Mouse (Mus musculus): ENCODE results near the gene Zfp467. TPM values are rescaled to one million over a fixed set of nuclear protein-coding genes. Genes with fewer than 3 reads are reported as not detected.

Gene Zfp467
- polyA plus RNA-seq, 1 experiment from 2014 or later = 30.2 TPM

DNA sequence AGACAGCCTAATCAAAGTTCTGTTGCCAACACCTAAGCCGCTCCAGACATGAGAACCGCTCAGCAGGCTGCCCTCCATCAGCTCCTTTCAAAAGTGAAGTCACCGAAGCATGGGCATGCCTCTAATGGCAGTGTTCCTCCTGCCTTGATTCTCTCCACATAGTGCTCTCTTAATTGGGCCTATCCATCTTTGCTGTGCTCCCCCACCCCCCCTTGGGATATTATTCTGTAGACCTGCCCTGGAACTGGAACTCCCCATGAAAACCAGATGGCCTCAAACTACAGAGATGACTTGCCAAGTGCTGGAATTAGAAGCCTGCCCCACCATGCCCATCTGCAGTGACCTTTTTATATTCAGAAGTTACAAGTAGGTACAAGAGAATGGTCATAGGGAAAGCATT lies 22.3 kb downstream of the Zfp467 start:
- H3K36me3 ChIP-seq = peaks cover 6% of the 10 kb centered on the region; the same call in 1 of the 2 replicates
- no peak overlapping the region for H3K9ac ChIP-seq
- WGBS = 77% methylated on average over 3 of the region's 3 CpGs
- peaks cover 11% of the 10 kb centered on the region for H3K4me1 ChIP-seq
- H3K27me3 ChIP-seq = no peaks in the 10 kb centered on the region
- no peak overlapping the region for H3K4me3 ChIP-seq
- no peak overlapping the region for H3K4me2 ChIP-seq
- no peak overlapping the region for H3K27ac ChIP-seq
- H3K9me3 ChIP-seq = no peaks in the 10 kb centered on the region
- ATAC-seq (ENCODE audit: insufficient number of reproducible peaks, insufficient read depth, low FRiP score, low TSS enrichment, low read depth) = no peak

DNA sequence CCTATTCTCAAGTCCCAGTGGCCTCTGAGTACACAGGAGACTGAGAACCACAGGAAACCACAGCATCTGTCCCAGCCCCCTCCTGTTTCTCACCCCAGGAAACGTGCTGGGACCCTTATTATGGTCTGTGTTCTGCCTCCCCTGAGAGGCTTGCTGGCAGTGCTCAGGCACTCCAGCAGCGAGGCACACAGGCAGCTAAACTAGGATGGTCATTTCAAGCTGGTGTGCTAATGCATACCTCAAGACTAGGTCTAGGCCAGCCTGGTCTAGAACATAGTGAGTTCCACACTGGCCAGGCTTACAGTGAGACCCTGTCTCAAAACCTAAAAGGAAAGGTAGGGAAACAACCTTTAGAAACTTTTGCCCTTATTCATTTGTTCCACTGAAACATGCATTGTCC lies 25.0 kb downstream of the Zfp467 start:
- H3K9me3 ChIP-seq = no peaks in the 10 kb centered on the region
- no peaks in the 10 kb centered on the region for H3K27me3 ChIP-seq
- 10% methylated on average over 2 of the region's 2 CpGs for WGBS
- no peak for ATAC-seq (ENCODE audit: insufficient number of reproducible peaks, insufficient read depth, low FRiP score, low TSS enrichment, low read depth)
- no peak overlapping the region for H3K4me2 ChIP-seq
- H3K36me3 ChIP-seq = peaks cover 32% of the 10 kb centered on the region
- H3K4me1 ChIP-seq = peaks cover 11% of the 10 kb centered on the region
- no peak overlapping the region for H3K9ac ChIP-seq
- H3K27ac ChIP-seq = no peak overlapping the region
- no peak overlapping the region for H3K4me3 ChIP-seq

DNA sequence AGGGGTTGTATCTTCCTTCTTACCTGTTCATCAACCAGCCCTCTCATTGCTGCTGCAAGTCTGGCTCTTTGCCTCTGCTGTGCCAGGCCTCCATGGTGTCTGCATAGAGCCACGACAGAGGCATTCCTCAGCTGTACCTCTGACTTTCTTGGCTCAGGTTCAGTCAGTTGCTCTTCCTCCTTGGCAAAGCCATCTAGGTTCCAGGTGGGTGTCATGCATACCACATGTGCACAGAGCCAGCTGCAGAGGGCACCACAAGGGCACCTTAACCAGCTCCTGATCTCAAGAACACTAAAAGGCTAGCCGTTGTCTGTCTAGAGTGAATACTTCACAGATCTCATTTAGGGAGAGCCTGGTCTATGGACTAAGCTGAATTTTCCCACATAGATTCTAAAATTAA lies 29.1 kb downstream of the Zfp467 start:
- WGBS = 78% methylated on average over 2 of the region's 2 CpGs
- H3K9ac ChIP-seq = no peak overlapping the region
- H3K4me1 ChIP-seq = peaks cover 4% of the 10 kb centered on the region; the same call in 1 of the 2 replicates

DNA sequence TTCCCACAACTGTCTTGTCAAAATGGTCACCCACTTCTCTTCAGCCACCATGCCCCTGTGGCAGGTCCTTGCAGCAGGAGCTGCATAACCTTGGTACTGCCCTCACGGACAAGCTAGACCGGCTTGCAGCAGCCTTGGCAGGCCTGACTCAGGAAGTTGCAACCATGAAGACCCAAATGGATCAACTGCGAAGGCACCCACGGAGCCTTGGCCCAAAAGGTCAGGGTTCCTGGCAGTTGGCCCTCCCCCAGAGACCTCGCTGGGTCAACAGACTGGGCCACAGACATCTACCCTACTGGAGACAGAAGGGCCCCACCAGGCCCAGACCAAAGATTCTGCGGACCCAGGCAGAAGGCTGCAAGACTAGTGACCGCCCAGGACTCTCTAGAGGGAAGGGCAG lies 30.0 kb downstream of the Zfp467 start:
- no peak overlapping the region for H3K9ac ChIP-seq
- no peak overlapping the region for H3K4me2 ChIP-seq
- peaks cover 82% of the 10 kb centered on the region for H3K36me3 ChIP-seq
- no peaks in the 10 kb centered on the region for H3K9me3 ChIP-seq
- ATAC-seq (ENCODE audit: insufficient number of reproducible peaks, insufficient read depth, low FRiP score, low TSS enrichment, low read depth) = no peak
- no peak overlapping the region for H3K27ac ChIP-seq
- H3K4me3 ChIP-seq = no peak overlapping the region
- 93% methylated on average over 7 of the region's 7 CpGs for WGBS
- no peaks in the 10 kb centered on the region for H3K27me3 ChIP-seq
- H3K4me1 ChIP-seq = peaks cover 3% of the 10 kb centered on the region; the same call in 1 of the 2 replicates

More for the DNA sequence above, 29.1 kb downstream of the Zfp467 start:
- no peak overlapping the region for H3K27ac ChIP-seq
- ATAC-seq (ENCODE audit: insufficient number of reproducible peaks, insufficient read depth, low FRiP score, low TSS enrichment, low read depth) = no peak
- H3K36me3 ChIP-seq = peaks cover 74% of the 10 kb centered on the region
- H3K4me3 ChIP-seq = no peak overlapping the region
- no peak overlapping the region for H3K4me2 ChIP-seq
- no peaks in the 10 kb centered on the region for H3K27me3 ChIP-seq
- no peaks in the 10 kb centered on the region for H3K9me3 ChIP-seq

DNA sequence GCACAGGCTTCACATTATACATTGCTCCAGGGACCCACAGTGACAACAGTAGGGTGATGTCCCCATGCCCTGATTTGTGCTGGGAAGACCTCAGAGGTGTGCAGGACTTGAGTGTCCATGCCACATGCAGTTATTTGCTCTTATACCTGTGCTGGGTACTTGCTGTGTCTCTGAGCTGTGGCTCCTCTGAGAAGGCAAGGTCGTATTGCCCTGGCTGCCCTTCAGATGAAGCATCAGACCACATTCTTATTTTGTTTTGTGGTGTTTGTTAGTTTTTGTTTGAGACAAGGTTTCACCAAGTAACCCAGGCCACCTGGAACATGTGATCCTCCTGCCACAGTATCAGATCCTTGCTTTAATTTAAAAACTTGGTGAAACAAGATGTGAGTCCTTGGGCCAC lies 30.7 kb downstream of the Zfp467 start:
- no peak overlapping the region for H3K4me2 ChIP-seq
- no peak overlapping the region for H3K9ac ChIP-seq
- H3K27me3 ChIP-seq = no peaks in the 10 kb centered on the region
- no peak overlapping the region for H3K27ac ChIP-seq
- 87% methylated on average over 1 of the region's 1 CpGs for WGBS
- peaks cover 90% of the 10 kb centered on the region for H3K36me3 ChIP-seq
- no peaks in the 10 kb centered on the region for H3K9me3 ChIP-seq
- no peak for ATAC-seq (ENCODE audit: insufficient number of reproducible peaks, insufficient read depth, low FRiP score, low TSS enrichment, low read depth)
- H3K4me3 ChIP-seq = no peak overlapping the region
- H3K4me1 ChIP-seq = no peaks in the 10 kb centered on the region

DNA sequence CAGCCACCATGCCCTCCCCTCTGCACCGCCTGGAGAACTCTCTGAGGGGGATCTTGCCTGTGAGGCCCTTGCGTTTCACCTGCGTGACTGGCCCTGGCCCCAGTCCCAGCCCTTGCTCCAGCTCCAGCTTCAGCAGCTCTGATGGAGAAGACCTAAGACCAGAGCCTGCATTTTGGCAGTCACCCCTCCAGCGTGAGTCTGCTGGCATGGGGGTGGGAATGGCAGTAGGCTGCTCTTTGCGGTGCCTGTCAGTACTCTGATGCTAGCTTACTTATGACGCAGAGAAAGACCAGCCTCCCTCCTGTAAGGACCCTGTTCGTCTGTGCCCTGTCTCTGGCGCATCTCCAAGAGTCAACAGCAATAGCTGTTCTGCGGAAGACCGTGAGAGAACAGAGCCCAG lies 32.5 kb downstream of the Zfp467 start:
- H3K9me3 ChIP-seq = no peaks in the 10 kb centered on the region
- WGBS = 87% methylated on average over 10 of the region's 10 CpGs
- no peak overlapping the region for H3K4me2 ChIP-seq
- H3K9ac ChIP-seq = no peak overlapping the region
- no peak overlapping the region for H3K27ac ChIP-seq
- H3K4me3 ChIP-seq = no peak overlapping the region
- peaks cover 100% of the 10 kb centered on the region for H3K36me3 ChIP-seq
- H3K4me1 ChIP-seq = no peaks in the 10 kb centered on the region
- no peak for ATAC-seq (ENCODE audit: insufficient number of reproducible peaks, insufficient read depth, low FRiP score, low TSS enrichment, low read depth)
- no peaks in the 10 kb centered on the region for H3K27me3 ChIP-seq

DNA sequence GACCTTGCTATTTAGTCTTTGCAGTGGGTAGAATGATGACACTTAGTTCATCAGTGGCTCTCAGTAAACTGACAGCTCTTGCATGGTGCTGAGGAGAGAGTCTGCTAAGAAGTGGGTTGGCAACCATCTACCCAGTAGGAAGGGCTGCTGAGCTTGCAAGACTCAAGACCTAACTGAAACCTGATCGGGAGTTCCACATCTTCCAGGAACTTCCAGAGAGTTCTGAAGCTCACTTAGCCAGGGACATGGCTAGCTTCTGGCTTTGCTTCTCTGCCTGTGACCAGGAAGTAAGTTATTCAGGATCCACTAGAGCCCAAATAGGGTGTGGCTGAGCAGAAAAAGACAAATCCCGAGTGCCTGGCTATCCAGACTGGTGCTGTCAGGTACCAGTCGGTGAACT lies 33.0 kb downstream of the Zfp467 start:
- no peak overlapping the region for H3K4me2 ChIP-seq
- no peak overlapping the region for H3K9ac ChIP-seq
- H3K27me3 ChIP-seq = no peaks in the 10 kb centered on the region
- H3K4me1 ChIP-seq = no peaks in the 10 kb centered on the region
- H3K4me3 ChIP-seq = no peak overlapping the region
- WGBS = 88% methylated on average over 3 of the region's 3 CpGs
- H3K36me3 ChIP-seq = peaks cover 100% of the 10 kb centered on the region
- H3K27ac ChIP-seq = no peak overlapping the region
- no peak for ATAC-seq (ENCODE audit: insufficient number of reproducible peaks, insufficient read depth, low FRiP score, low TSS enrichment, low read depth)
- H3K9me3 ChIP-seq = no peaks in the 10 kb centered on the region

DNA sequence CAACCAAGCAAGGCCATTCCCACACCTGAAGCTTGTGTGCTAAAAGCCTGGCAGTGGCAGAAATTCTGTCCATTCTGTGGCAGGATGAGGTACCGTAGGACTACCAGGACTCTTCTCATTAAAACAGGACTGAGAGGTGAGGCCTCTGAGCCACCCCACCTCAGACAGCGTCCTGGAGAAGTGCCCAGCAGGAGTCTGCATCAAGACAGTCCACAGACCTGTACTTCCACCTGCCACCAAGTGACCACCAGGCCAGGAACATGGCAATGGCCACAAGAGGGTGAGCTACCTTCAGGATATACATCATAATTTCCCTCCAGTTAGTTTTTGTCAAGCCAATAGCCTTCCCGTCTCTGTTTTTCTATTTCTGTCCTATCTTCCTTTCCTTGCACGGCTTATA lies 33.5 kb downstream of the Zfp467 start:
- H3K4me3 ChIP-seq = no peak overlapping the region
- no peaks in the 10 kb centered on the region for H3K27me3 ChIP-seq
- H3K4me2 ChIP-seq = no peak overlapping the region
- H3K36me3 ChIP-seq = peaks cover 100% of the 10 kb centered on the region
- no peak for ATAC-seq (ENCODE audit: insufficient number of reproducible peaks, insufficient read depth, low FRiP score, low TSS enrichment, low read depth)
- no peaks in the 10 kb centered on the region for H3K4me1 ChIP-seq
- 87% methylated on average over 4 of the region's 4 CpGs for WGBS
- no peak overlapping the region for H3K27ac ChIP-seq
- no peaks in the 10 kb centered on the region for H3K9me3 ChIP-seq
- no peak overlapping the region for H3K9ac ChIP-seq

DNA sequence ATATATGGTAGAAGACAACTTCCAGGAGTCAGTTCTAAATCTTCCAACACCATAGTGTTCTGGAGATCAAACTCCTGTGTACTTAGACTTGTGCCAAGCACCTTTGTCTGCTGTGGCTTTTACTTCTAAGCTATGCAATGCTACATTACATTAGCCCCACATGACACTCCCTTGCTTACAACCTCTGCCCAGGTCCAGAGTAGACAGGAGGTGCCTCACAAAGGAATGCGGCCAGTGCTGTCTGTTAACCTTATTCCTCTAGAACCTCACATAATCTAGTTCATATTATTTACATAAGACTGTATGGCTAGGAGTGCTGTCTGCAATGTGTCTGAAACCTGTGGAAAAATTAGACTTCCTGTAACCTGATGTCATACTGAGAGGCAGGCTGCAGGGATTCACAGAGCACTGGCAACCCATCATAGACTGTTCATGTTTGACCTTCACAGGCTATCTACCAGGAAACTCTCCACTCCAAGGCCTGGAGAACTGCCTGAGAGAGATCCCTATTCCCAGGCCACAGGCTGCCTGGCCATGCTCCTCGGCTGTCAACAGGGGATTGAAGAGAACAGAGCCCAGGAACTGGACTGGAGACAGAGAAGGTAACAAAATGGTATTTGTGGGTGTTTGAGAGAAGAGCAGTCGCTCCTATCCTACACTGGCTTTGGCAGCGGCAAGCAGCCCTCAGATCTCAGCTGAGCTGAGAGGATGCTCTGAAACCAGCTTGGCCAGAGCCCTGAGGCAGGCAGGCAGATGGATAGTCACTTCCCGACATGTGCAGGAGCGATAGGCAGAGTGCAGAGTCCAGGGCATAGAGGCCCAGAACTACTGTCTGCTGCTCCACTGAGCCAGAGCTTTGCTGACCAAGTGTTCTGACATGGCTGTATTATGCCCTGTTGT lies 34.2 kb downstream of the Zfp467 start:
- Histone ChIP-seq H3K36me3 (peaks cover 100% of the 10 kb centered on the region), H3K27ac (no peak overlapping the region), H3K4me3 (no peak overlapping the region), H3K9me3 (no peaks in the 10 kb centered on the region), H3K9ac (no peak overlapping the region), H3K27me3 (no peaks in the 10 kb centered on the region), H3K4me1 (no peaks in the 10 kb centered on the region), H3K4me2 (no peak overlapping the region)
- no peak for ATAC-seq (ENCODE audit: insufficient number of reproducible peaks, insufficient read depth, low FRiP score, low TSS enrichment, low read depth)
- WGBS = 93% methylated on average over 6 of the region's 6 CpGs

DNA sequence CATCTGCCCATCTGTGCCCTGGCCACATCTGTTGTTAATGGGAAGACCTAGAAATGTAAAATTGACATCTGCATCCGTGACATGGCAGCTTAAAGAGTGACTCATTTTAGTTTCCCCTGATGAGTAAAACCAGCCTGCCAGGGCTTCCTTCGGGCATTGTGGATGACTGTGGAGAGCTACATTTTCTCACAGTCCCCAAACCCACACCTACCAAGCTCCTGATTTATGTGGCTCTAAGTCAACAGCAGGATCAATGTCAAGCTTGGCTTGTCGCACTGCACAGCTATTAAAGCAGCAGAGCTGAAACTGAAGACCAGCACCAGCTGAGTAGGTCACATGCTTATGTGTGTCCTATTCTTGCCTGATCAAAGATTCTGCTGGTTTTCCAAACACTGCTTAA lies 35.1 kb downstream of the Zfp467 start:
- H3K9ac ChIP-seq = no peak overlapping the region
- 63% methylated on average over 3 of the region's 3 CpGs for WGBS
- H3K4me3 ChIP-seq = no peak overlapping the region
- no peaks in the 10 kb centered on the region for H3K4me1 ChIP-seq
- H3K27ac ChIP-seq = no peak overlapping the region; the same call in 1 of the 2 replicates
- no peaks in the 10 kb centered on the region for H3K27me3 ChIP-seq
- ATAC-seq (ENCODE audit: insufficient number of reproducible peaks, insufficient read depth, low FRiP score, low TSS enrichment, low read depth) = no peak
- H3K4me2 ChIP-seq = no peak overlapping the region
- H3K9me3 ChIP-seq = no peaks in the 10 kb centered on the region
- H3K36me3 ChIP-seq = peaks cover 98% of the 10 kb centered on the region

DNA sequence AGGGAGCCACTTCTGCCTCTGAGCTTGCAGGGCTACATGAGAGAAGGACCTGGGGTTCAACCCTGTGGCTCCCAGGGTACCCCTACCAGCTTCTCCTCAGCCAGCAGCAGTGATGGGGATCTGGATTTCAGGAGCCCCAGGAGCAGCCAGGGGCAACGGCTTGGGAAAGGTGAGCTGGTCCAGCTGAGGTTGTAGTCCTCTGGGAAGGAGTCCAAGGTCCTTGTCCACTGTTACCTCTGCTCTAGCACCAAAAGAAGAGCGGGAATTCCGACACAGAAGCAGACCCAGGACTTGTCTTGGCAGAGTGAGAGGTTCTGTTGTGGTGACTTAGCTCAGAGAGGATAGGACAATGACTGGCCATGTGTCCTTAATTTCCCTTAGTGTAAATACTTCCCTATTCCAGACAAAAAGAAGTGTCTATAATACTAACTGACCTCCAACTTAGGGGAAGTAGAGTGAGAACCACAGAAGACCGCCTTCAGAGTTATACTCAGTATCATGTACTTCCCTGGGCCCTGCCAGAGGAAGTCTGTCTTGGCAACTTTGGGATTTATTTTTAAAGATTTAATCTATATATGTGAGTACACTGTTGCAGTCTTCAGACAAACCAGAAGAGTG lies 35.8 kb downstream of the Zfp467 start:
- WGBS = 92% methylated on average over 4 of the region's 4 CpGs
- no peaks in the 10 kb centered on the region for H3K4me1 ChIP-seq
- H3K36me3 ChIP-seq = peaks cover 98% of the 10 kb centered on the region
- H3K4me3 ChIP-seq = no peak overlapping the region
- no peaks in the 10 kb centered on the region for H3K27me3 ChIP-seq
- H3K9ac ChIP-seq = no peak overlapping the region
- ATAC-seq (ENCODE audit: insufficient number of reproducible peaks, insufficient read depth, low FRiP score, low TSS enrichment, low read depth) = no peak
- H3K9me3 ChIP-seq = no peaks in the 10 kb centered on the region
- H3K4me2 ChIP-seq = no peak overlapping the region
- H3K27ac ChIP-seq = no peak overlapping the region

DNA sequence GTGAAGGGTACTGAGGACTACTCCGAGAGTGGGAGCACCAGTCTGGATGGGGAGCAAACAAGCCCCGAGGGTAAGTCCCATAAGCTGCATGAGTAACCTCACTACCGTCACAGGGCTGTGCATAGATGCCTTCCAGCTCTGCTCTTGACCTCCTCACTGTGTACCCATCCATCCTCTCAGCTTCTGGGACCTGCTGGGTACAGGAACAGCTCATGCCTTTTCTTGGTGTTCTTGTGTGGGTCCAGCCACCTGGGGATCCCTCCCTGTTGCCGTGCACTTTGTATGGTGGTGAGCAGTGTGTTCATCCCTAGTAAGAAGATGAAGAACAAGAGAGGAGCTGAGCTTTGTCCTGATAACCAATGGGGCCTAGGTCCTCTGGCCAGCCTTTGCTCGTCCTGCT lies 41.6 kb downstream of the Zfp467 start:
- Histone ChIP-seq H3K4me2 (no peak overlapping the region), H3K9me3 (no peaks in the 10 kb centered on the region), H3K4me3 (no peak overlapping the region), H3K27ac (no peak overlapping the region), H3K36me3 (peaks cover 54% of the 10 kb centered on the region), H3K4me1 (no peaks in the 10 kb centered on the region), H3K27me3 (no peaks in the 10 kb centered on the region), H3K9ac (no peak overlapping the region)
- no peak for ATAC-seq (ENCODE audit: insufficient number of reproducible peaks, insufficient read depth, low FRiP score, low TSS enrichment, low read depth)
- WGBS = 92% methylated on average over 5 of the region's 5 CpGs

Measured in embryonic facial prominence, embryonic 13.5 days (tissue).